Mouse (Mus musculus): Measurements from ENCODE around the gene Basp1. TPM values are rescaled to one million over a fixed set of nuclear protein-coding genes. Genes with fewer than 3 reads are reported as not detected.

The Basp1 gene
- total and polyA plus RNA-seq, 3 experiments = 0.04 to 2.5 (median 1.6) TPM

DNA sequence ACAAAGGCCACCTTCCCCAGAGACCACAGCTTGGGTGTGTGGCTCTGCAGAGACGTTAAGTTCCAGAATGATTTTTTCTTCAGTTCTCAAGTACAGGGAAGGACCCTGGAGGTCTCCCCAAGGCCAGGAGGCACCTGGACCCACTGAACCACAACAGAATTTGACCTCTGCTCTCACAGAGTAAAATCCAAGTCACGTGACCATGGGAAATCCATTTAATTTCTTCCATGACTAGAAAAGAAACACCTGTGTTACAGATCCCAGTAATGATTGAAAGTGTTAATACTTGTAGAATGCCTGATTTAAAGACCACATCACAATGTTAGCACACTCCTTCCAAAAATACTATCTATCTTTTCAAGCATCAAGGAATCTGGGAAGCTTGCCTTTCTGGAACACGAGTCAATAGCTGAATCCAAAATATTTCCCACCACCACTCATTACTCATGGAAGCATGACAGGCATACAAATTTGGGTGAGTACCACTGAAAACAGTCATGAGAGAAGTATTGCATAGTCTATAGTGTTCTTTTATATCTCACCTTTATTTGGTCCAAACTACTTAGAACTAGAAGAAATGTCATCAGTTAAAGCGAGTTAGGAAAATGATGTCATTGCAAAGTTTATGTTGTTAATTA is 35.3 kb upstream of the Basp1 start:
- H3K79me2 ChIP-seq (replicated peaks; ENCODE audit: control insufficient read depth, extremely low read depth, insufficient read depth, poor library complexity, severe bottlenecking) = no peaks in the 10 kb centered on the region
- DNase-seq (ENCODE audit: extremely low read depth) = no peak
- H3K27ac ChIP-seq (ENCODE audit: insufficient read depth, low read depth) = no peak overlapping the region
- H3K9me3 ChIP-seq (replicated peaks; ENCODE audit: low read length) = no peaks in the 10 kb centered on the region
- H3K36me3 ChIP-seq (replicated peaks in 1 of 2; ENCODE audit: control insufficient read depth in 1 of 2, insufficient read depth in 1 of 2, low read length in 1 of 2) = no peaks in the 10 kb centered on the region
- no peak overlapping the region for H3K4me2 ChIP-seq (ENCODE audit: insufficient read depth, low read depth, poor library complexity, severe bottlenecking)
- dilution Hi-C loops (cut with MboI; ENCODE audit: extremely low pct_ligation_motif_present, extremely low pct_unique_long_range_greater_than_20kb, low sequenced_read_pairs) = no loop called here
- H3K9ac ChIP-seq (ENCODE audit: insufficient read depth, low read depth) = no peak overlapping the region
- in situ Hi-C loops (cut with MboI; ENCODE audit: low pct_ligation_motif_present, low pct_unique_long_range_greater_than_20kb, low sequenced_read_pairs) = loop anchor here (25.0 kb wide), 1 partner anchor 163 kb away; the partner anchor contains the start of gene Myo10
- TF ChIP-seq HCFC1 (IDR thresholded peaks at IDR 0.05; ENCODE audit: low read depth, low read length) (no peak), POLR2A (IDR thresholded peaks at IDR 0.05; ENCODE audit: low read depth, low read length) (no peak), ETS1 (conservative IDR thresholded peaks at IDR 0.05; ENCODE audit: low read depth, low read length) (no peak), NELFE (IDR thresholded peaks at IDR 0.05; ENCODE audit: low read depth, low read length) (no peak), ELF1 (IDR thresholded peaks at IDR 0.05; ENCODE audit: low read depth, low read length) (no peak), TCF12 (IDR thresholded peaks at IDR 0.05; ENCODE audit: low read depth, low read length) (no peak), JUN (IDR thresholded peaks at IDR 0.05; ENCODE audit: insufficient read depth, low read depth, low read length) (no peak), TBP (conservative IDR thresholded peaks at IDR 0.05; ENCODE audit: low read depth, low read length) (no peak), PAX5 (IDR thresholded peaks at IDR 0.05; ENCODE audit: low read length) (no peak), GABPA (IDR thresholded peaks at IDR 0.05; ENCODE audit: insufficient replicate concordance, low read depth, low read length) (no peak), MAX (IDR thresholded peaks at IDR 0.05; ENCODE audit: low read length) (no peak), ZMIZ1 (IDR thresholded peaks at IDR 0.05; ENCODE audit: low read depth, low read length) (no peak), BHLHE40 (IDR thresholded peaks at IDR 0.05; ENCODE audit: low read depth, low read length) (no peak), RAD21 (IDR thresholded peaks at IDR 0.05; ENCODE audit: low read depth, low read length) (no peak), SIN3A (IDR thresholded peaks at IDR 0.05; ENCODE audit: low read length) (no peak), MXI1 (IDR thresholded peaks at IDR 0.05; ENCODE audit: low read depth, low read length) (no peak), CTCF (conservative IDR thresholded peaks at IDR 0.05 in 1 of 2, IDR thresholded peaks at IDR 0.05 in 1 of 2; ENCODE audit: low read depth in 2 of 2, low read length in 2 of 2) (no peak), CHD1 (IDR thresholded peaks at IDR 0.05; ENCODE audit: low read depth, low read length) (no peak), IRF4 (IDR thresholded peaks at IDR 0.05; ENCODE audit: low read depth, low read length) (no peak)
- H3K4me3 ChIP-seq (replicated peaks in 1 of 3; ENCODE audit: low read depth in 2 of 3, low read length in 2 of 3, poor library complexity in 1 of 3) = no peak overlapping the region
- H3K4me1 ChIP-seq (ENCODE audit: control insufficient read depth in 1 of 2, insufficient read depth in 2 of 2) = peaks cover 0 to 7% of the 10 kb centered on the region in 2 experiments; a peak in 2 of 4 replicates
- no peaks in the 10 kb centered on the region for H3K27me3 ChIP-seq (replicated peaks)

DNA sequence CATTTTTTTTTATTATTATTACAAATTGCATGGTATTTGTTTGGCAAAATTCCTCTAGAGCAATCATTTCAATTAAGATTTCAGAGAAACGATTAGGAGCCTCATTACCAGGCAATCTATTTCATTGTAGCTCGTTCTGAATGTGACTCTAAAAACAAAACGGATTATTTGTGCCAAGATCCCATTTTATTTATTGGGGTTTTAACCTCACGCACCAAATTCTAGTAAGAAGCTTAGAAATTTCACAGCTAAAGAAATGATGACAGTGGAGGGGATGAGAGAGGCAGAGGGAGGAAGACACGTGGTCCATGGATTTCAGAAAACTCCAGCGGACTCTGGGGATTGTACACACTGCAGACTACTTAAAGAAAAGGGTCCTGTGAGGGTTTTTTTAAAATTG is 33.6 kb upstream of the Basp1 start:
- Histone ChIP-seq H3K9ac (ENCODE audit: insufficient read depth, low read depth) (no peak overlapping the region), H3K79me2 (replicated peaks; ENCODE audit: control insufficient read depth, extremely low read depth, insufficient read depth, poor library complexity, severe bottlenecking) (no peaks in the 10 kb centered on the region), H3K9me3 (replicated peaks; ENCODE audit: low read length) (no peaks in the 10 kb centered on the region), H3K4me2 (ENCODE audit: insufficient read depth, low read depth, poor library complexity, severe bottlenecking) (no peak overlapping the region), H3K36me3 (replicated peaks in 1 of 2; ENCODE audit: control insufficient read depth in 1 of 2, insufficient read depth in 1 of 2, low read length in 1 of 2) (no peaks in the 10 kb centered on the region), H3K4me1 (ENCODE audit: control insufficient read depth in 1 of 2, insufficient read depth in 2 of 2) (peaks cover 0 to 9% of the 10 kb centered on the region in 2 experiments; a peak in 2 of 4 replicates), H3K4me3 (replicated peaks in 1 of 3; ENCODE audit: low read depth in 2 of 3, low read length in 2 of 3, poor library complexity in 1 of 3) (no peak overlapping the region), H3K27me3 (replicated peaks) (no peaks in the 10 kb centered on the region), H3K27ac (ENCODE audit: insufficient read depth, low read depth) (no peak overlapping the region)
- TF ChIP-seq SIN3A (IDR thresholded peaks at IDR 0.05; ENCODE audit: low read length) = no peak
- TF ChIP-seq PAX5 (IDR thresholded peaks at IDR 0.05; ENCODE audit: low read length) = no peak
- TF ChIP-seq ELF1 (IDR thresholded peaks at IDR 0.05; ENCODE audit: low read depth, low read length) = no peak
- no peak for TF ChIP-seq ZMIZ1 (IDR thresholded peaks at IDR 0.05; ENCODE audit: low read depth, low read length)
- TF ChIP-seq HCFC1 (IDR thresholded peaks at IDR 0.05; ENCODE audit: low read depth, low read length) = no peak
- dilution Hi-C loops (cut with MboI; ENCODE audit: extremely low pct_ligation_motif_present, extremely low pct_unique_long_range_greater_than_20kb, low sequenced_read_pairs) = no loop called here
- DNase-seq (ENCODE audit: extremely low read depth) = no peak
- in situ Hi-C loops (cut with MboI; ENCODE audit: low pct_ligation_motif_present, low pct_unique_long_range_greater_than_20kb, low sequenced_read_pairs) = loop anchor here (25.0 kb wide), 1 partner anchor 165 kb away; the partner anchor contains the start of gene Myo10

All from CH12.LX (cell line).